Mouse (Mus musculus): ENCODE measurements around the gene Chia1. TPM values are rescaled to one million over a fixed set of nuclear protein-coding genes. Genes with fewer than 3 reads are reported as not detected.
"Not testable (repeated sequence)": the region's sequence is repeated elsewhere in the genome, so short reads cannot be mapped to it uniquely, and the experiment has no call there.

Chia1 gene
- polyA plus RNA-seq, 1 experiment from 2014 or later, result 0.09 TPM

DNA sequence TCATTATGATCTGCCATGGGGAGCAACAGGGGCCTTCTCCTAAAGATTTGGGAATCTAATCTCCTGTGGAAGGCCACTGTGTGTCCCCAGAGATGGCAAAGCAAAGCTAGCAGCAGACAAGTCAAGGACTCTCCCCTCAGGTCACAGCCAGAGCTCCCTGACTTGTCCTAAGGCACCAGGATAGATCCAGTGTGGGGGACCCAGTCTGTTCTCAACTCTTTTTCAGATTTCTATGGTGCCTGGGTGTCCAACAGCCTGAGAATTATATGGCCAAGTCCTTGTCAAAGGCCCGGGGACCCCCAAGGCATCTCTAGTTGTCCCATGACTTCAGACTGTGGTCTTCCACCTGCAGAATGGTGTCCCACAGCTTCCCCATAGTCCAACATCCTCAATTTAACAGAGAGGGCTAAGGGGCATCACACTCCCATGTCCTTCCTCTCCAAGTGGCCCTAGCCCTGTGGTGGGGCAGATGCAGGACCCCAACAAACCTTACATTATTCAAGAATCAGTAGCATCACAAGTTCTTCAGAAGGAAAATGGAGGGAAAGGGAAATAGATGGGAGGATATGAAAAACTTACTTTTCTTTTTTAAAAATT, 58.2 kb downstream of the Chia1 start:
- Histone ChIP-seq H3K36me3 (no peaks in the 10 kb centered on the region), H3K4me3 (no peak overlapping the region), H3K27ac (no peak overlapping the region), H3K4me2 (no peak overlapping the region), H3K9me3 (replicated peaks) (0 out of 2 replicates have a peak, but pooled peaks cover 6% of the 10 kb centered on the region), H3K27me3 (no peaks in the 10 kb centered on the region), H3K4me1 (replicated peaks) (no peaks in the 10 kb centered on the region), H3K9ac (no peak overlapping the region)
- WGBS, result 61% methylated on average over 1 of the region's 1 CpGs
- ATAC-seq (replicated peaks; ENCODE audit: insufficient number of reproducible peaks, insufficient read depth, low FRiP score, low read depth), result no peak; the same call in 1 of the 2 replicates

DNA sequence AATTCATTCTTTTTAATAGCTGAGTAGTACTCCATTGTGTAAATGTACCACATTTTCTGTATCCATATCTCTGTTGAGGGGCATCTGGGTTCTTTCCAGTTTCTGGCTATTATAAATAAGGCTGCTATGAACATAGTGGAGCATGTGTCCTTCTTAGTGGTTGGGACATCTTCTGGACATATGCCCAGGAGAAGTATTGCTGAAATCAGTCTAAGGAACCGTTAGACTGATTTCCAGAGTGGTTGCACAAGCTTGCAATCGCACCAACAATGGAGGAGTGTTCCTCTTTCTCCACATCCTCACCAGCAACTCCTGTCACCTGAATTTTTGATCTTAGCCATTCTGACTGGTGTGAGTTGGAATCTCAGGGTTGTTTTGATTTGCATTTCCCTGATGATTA, 59.5 kb downstream of the Chia1 start:
- not testable (repeated sequence) for H3K9me3 ChIP-seq (replicated peaks); H3K9ac ChIP-seq; H3K4me3 ChIP-seq; H3K4me2 ChIP-seq; H3K27me3 ChIP-seq; H3K4me1 ChIP-seq (replicated peaks); H3K36me3 ChIP-seq; ATAC-seq (replicated peaks; ENCODE audit: insufficient number of reproducible peaks, insufficient read depth, low FRiP score, low read depth); H3K27ac ChIP-seq
- 55% methylated on average over 2 of the region's 2 CpGs for WGBS

DNA sequence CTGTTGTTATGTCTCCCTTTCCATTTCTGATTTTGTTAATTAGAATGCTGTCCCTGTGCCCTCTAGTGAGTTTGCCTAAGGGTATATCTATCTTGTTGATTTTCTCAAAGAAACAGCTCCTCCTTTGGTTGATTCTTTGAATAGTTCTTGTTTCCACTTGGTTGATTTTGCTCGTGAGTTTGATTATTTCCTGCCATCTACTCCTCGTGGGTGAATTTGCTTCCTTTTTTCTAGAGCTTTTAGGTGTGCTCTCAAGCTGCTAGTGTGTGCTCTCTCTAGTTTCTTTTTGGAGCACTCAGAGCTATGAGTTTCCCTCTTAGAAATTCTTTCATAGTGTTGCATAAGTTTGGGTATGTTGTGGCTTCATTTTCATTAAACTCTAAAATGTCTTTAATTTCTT, 61.9 kb downstream of the Chia1 start:
- not testable (repeated sequence) for H3K4me3 ChIP-seq; H3K4me1 ChIP-seq (replicated peaks); H3K27me3 ChIP-seq; H3K9ac ChIP-seq; H3K27ac ChIP-seq; H3K4me2 ChIP-seq; ATAC-seq (replicated peaks; ENCODE audit: insufficient number of reproducible peaks, insufficient read depth, low FRiP score, low read depth); H3K9me3 ChIP-seq (replicated peaks); H3K36me3 ChIP-seq
- 47% methylated on average over 2 of the region's 2 CpGs for WGBS

DNA sequence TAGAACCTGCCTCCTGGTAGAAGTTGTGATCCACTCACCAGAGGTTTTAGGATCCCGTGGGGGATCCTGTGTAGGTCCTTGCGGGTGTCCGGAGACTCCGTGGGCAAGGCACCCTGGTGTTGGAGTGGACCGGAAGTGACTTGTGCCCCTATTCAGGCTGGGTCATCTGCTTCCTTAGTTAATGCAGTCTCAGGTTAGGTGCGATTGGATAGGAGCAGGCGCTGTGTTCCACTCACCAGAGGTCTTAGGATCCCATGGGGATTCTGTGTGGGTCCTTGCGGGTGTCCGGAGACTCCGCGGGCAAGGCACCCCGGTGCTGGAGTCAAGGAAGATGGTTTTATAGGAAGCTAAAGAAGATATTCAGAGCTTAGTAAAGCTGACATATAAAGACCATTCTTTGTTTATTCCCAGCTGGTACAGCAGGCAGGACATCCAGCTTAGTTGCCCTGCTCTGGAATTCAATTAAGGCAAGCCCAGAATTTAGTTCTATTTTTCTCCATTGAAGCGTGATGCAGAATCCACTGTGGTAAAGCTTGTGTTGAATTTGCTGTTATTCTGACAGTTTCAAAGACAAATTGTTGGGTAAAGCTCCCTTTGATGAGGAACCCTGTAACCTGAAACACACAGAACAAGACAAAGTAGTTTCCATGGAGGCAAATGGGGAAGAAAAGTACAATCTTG, 64.6 kb downstream of the Chia1 start:
- 83% methylated on average over 13 of the region's 13 CpGs for WGBS
- Histone ChIP-seq H3K9ac (no peak overlapping the region), H3K4me3 (no peak overlapping the region), H3K27ac (no peak overlapping the region), H3K4me1 (replicated peaks) (no peaks in the 10 kb centered on the region), H3K4me2 (no peak overlapping the region), H3K9me3 (replicated peaks) (peaks cover 4% of the 10 kb centered on the region; the same call in 1 of the 2 replicates), H3K27me3 (no peaks in the 10 kb centered on the region), H3K36me3 (no peaks in the 10 kb centered on the region)
- no peak for ATAC-seq (replicated peaks; ENCODE audit: insufficient number of reproducible peaks, insufficient read depth, low FRiP score, low read depth)

Other genes starting within 250 kb of the Chia1 start
- 0.19 and 0.32 TPM in 2 replicates for gene Adora3, start 242.4 kb upstream of the Chia1 start, polyA plus RNA-seq (2015; fragmentation: Nextera tagmentation; extraction: Ambion mirVana)
- gene Tmigd3, start 242.3 kb upstream of the Chia1 start, polyA plus RNA-seq (2015; fragmentation: Nextera tagmentation; extraction: Ambion mirVana), result 0.46 and 0.50 TPM in 2 replicates
- 0.76 and 1.8 TPM in 2 replicates for gene I830077J02Rik, start 180.6 kb upstream of the Chia1 start, polyA plus RNA-seq (2015; fragmentation: Nextera tagmentation; extraction: Ambion mirVana)
- 69.9 and 92.3 TPM in 2 replicates for gene Wdr77, start 153.9 kb upstream of the Chia1 start, polyA plus RNA-seq (2015; fragmentation: Nextera tagmentation; extraction: Ambion mirVana)
- 760 and 907 TPM in 2 replicates for gene Atp5f1, start 153.1 kb upstream of the Chia1 start, polyA plus RNA-seq (2015; fragmentation: Nextera tagmentation; extraction: Ambion mirVana)
- gene Ovgp1, start 139.5 kb upstream of the Chia1 start, polyA plus RNA-seq (2015; fragmentation: Nextera tagmentation; extraction: Ambion mirVana), result 1.3 and 1.4 TPM in 2 replicates
- 0.42 and 1.3 TPM in 2 replicates for gene Pifo, start 98.6 kb upstream of the Chia1 start, polyA plus RNA-seq (2015; fragmentation: Nextera tagmentation; extraction: Ambion mirVana)
- gene Chil5, start 80.4 kb upstream of the Chia1 start, polyA plus RNA-seq (2015; fragmentation: Nextera tagmentation; extraction: Ambion mirVana), result 0.27 TPM in 1 of 2 replicates, not detected in the other
- gene Chil3, start 54.3 kb downstream of the Chia1 start, polyA plus RNA-seq (2015; fragmentation: Nextera tagmentation; extraction: Ambion mirVana), result 0.08 and 0.30 TPM in 2 replicates
- 0.19 TPM in 1 of 2 replicates, not detected in the other for gene Chil4, start 106.3 kb downstream of the Chia1 start, polyA plus RNA-seq (2015; fragmentation: Nextera tagmentation; extraction: Ambion mirVana)